Mouse (Mus musculus): ENCODE results near the gene Mcoln2. TPM values are rescaled to one million over a fixed set of nuclear protein-coding genes. Genes with fewer than 3 reads are reported as not detected.

The Mcoln2 gene
- total RNA-seq, 1 experiment from 2014 or later: 27.8 TPM

DNA sequence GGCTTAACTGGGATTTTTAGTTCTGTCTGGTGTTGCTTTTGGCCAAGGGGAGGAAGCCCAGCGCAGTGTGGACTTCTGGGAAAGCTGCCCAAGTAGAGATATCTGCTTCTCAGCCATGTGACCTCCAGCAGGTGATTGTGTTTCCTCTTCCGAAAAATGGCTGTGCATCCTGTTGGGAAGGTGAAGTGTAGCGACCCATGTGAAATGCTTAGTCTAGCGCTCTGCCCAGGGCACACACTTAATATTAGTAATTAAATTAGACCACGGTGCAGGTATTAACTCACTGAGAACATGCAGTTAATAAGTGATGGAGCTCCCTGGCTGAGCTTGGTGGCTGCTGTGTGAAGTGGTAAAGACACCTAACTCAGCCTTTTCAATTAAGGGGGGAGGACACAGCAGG is 88.0 kb downstream of the Mcoln2 start:
- no peak for ATAC-seq (replicated peaks in 1 of 2; ENCODE audit: insufficient read depth in 1 of 2, low FRiP score in 2 of 2, low TSS enrichment in 1 of 2, low read depth in 1 of 2, poor library complexity in 2 of 2, severe bottlenecking in 2 of 2)

DNA sequence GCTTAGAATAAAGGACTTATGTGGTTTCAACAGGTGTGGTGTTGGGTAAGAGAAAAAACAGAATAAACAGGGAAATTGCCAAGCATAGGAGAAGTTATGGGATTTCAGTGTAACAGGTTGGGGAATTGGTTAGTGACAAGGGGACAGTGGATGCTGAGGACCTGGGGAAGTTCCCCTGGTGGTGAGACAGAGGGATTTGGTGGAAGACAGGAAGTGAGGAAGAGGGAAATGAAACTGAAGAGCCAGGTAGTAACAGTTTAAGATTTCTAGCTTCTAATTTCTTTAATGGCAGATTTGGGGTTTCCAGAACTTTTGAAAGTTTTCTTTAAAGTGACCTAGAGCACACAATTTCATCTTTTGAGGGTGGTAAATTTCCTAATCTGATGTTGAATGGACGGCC is 95.0 kb downstream of the Mcoln2 start:
- no peak for ATAC-seq (replicated peaks in 1 of 2; ENCODE audit: insufficient read depth in 1 of 2, low FRiP score in 2 of 2, low TSS enrichment in 1 of 2, low read depth in 1 of 2, poor library complexity in 2 of 2, severe bottlenecking in 2 of 2)

Other genes starting within 250 kb of the Mcoln2 start
- 56.9 and 62.3 TPM in 2 replicates for gene Bcl10, start 227.0 kb upstream of the Mcoln2 start, total RNA-seq (2017)
- 16.6 and 39.2 TPM in 2 replicates for gene 2410004B18Rik, start 211.8 kb upstream of the Mcoln2 start, total RNA-seq (2017)
- gene Syde2, start 162.0 kb upstream of the Mcoln2 start, total RNA-seq (2017): 14.0 and 22.6 TPM in 2 replicates
- gene Wdr63, start 41.7 kb upstream of the Mcoln2 start, total RNA-seq (2017): not detected in 2 replicates
- gene Mcoln3, start 32.4 kb upstream of the Mcoln2 start, total RNA-seq (2017): 4.3 and 6.9 TPM in 2 replicates
- not detected in 2 replicates for gene Lpar3, start 71.1 kb downstream of the Mcoln2 start, total RNA-seq (2017)

Measured in hematopoietic stem cell, adult 5-6 weeks (primary cell).